Mouse (Mus musculus): ENCODE results near the gene Dpf2. TPM values are rescaled to one million over a fixed set of nuclear protein-coding genes. Genes with fewer than 3 reads are reported as not detected.

The Dpf2 gene
- total RNA-seq (2017) = 50.3 to 76.6 TPM (median 76.0 TPM) in 3 replicates

- ATAC-seq (replicated peaks; ENCODE audit: insufficient number of reproducible peaks, low FRiP score, low TSS enrichment, poor library complexity, severe bottlenecking) = no peak
These were observed at the start of gene Dpf2 for GRCm38 (mm10) chr19:5913007-5913719. TSS of gene Dpf2 (minus strand) at chr19:5913010.

- ATAC-seq (replicated peaks; ENCODE audit: insufficient number of reproducible peaks, low FRiP score, low TSS enrichment, poor library complexity, severe bottlenecking) = no peak
These were observed 44.6 kb upstream of the Dpf2 start for GRCm38 (mm10) chr19:5957371-5957770.

- ATAC-seq (replicated peaks; ENCODE audit: insufficient number of reproducible peaks, low FRiP score, low TSS enrichment, poor library complexity, severe bottlenecking) = peak; percentile 65
These were observed 43.9 kb upstream of the Dpf2 start for GRCm38 (mm10) chr19:5956685-5957084.

GRCm38 (mm10) chr19:5955704-5956670, 43.2 kb upstream of the Dpf2 start:
- no peak for ATAC-seq (replicated peaks; ENCODE audit: insufficient number of reproducible peaks, low FRiP score, low TSS enrichment, poor library complexity, severe bottlenecking)

GRCm38 (mm10) chr19:5954936-5955335, 42.1 kb upstream of the Dpf2 start:
- ATAC-seq (replicated peaks; ENCODE audit: insufficient number of reproducible peaks, low FRiP score, low TSS enrichment, poor library complexity, severe bottlenecking) = no peak

DNA sequence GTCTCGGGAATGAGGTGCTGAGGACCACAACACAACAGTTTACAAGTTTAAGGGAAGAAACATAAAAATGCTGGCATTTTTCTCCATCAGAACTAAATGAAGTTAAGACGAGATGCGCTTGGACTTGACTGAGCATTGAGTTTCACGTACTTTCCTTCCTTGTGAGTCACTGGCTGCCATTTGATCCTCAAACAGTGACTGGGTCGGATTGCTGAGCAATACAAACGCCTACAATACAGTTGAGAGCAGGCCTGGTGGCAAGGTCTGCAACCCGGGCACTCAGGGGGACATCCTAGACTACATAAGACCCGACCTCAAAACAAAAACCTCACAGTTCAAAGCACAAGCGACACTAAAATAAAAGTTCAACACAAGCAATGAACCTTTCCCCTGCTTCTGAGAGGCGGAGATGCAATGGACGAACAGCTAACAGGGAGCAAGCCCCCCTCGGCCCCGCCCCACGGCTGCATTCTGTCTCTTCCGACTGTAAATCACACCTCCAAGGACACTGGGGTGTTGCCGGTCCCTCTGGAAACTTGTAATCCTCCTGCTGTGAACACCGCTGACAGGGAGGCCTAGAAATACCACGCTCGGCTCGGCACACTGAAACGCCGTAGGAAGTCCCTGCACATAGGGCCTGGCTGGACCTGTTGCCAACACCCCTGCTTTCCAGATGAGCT, 41.4 kb upstream of the Dpf2 start:
- ATAC-seq (replicated peaks; ENCODE audit: insufficient number of reproducible peaks, low FRiP score, low TSS enrichment, poor library complexity, severe bottlenecking) = no peak

- ATAC-seq (replicated peaks; ENCODE audit: insufficient number of reproducible peaks, low FRiP score, low TSS enrichment, poor library complexity, severe bottlenecking) = peak; percentile 36; the same call in 1 of the 2 replicates
These were observed 40.5 kb upstream of the Dpf2 start for GRCm38 (mm10) chr19:5953201-5953770.

DNA sequence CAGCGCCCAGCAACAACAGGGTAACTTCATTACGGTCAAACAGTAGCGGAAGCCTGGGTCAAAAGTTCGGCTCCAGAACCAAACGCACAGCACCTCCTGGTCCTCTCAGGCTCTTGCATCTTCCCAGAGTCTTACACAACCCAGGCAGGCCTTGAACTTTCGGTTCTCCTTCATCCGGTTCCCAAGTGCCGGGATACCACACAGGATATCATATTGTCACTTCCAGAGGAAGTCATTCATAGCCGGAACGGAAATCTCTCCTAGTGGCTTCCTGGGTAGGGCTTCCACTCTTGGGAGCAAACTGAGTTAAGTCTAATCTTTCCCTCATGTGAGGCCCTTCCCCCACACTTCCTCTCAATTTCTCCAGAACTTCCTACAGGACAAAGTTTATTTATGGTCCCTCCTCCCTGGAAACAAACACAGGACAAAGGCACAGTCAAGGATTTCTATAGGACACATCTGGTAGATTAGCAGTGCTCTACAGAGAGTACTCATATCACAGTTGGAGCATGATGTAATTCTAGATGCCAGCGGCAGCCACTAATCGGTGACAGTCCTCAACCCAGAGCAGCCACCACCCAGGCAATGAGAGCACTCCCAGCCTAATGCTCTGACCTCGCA, 39.4 kb upstream of the Dpf2 start:
- peak; percentile 61 for ATAC-seq (replicated peaks; ENCODE audit: insufficient number of reproducible peaks, low FRiP score, low TSS enrichment, poor library complexity, severe bottlenecking)

- ATAC-seq (replicated peaks; ENCODE audit: insufficient number of reproducible peaks, low FRiP score, low TSS enrichment, poor library complexity, severe bottlenecking) = no peak
These were observed 38.8 kb upstream of the Dpf2 start for GRCm38 (mm10) chr19:5951631-5952030.

GRCm38 (mm10) chr19:5950218-5950617, 37.4 kb upstream of the Dpf2 start:
- ATAC-seq (replicated peaks; ENCODE audit: insufficient number of reproducible peaks, low FRiP score, low TSS enrichment, poor library complexity, severe bottlenecking) = no peak

- peak; percentile 49 for ATAC-seq (replicated peaks; ENCODE audit: insufficient number of reproducible peaks, low FRiP score, low TSS enrichment, poor library complexity, severe bottlenecking)
These were observed 33.1 kb upstream of the Dpf2 start for GRCm38 (mm10) chr19:5945891-5946290.

GRCm38 (mm10) chr19:5945027-5945426, 32.2 kb upstream of the Dpf2 start:
- peak; percentile 86 for ATAC-seq (replicated peaks; ENCODE audit: insufficient number of reproducible peaks, low FRiP score, low TSS enrichment, poor library complexity, severe bottlenecking)

- ATAC-seq (replicated peaks; ENCODE audit: insufficient number of reproducible peaks, low FRiP score, low TSS enrichment, poor library complexity, severe bottlenecking) = peak; percentile 58
These were observed 31.3 kb upstream of the Dpf2 start for GRCm38 (mm10) chr19:5944145-5944544.

GRCm38 (mm10) chr19:5943404-5943803, 30.6 kb upstream of the Dpf2 start:
- ATAC-seq (replicated peaks; ENCODE audit: insufficient number of reproducible peaks, low FRiP score, low TSS enrichment, poor library complexity, severe bottlenecking) = no peak

DNA sequence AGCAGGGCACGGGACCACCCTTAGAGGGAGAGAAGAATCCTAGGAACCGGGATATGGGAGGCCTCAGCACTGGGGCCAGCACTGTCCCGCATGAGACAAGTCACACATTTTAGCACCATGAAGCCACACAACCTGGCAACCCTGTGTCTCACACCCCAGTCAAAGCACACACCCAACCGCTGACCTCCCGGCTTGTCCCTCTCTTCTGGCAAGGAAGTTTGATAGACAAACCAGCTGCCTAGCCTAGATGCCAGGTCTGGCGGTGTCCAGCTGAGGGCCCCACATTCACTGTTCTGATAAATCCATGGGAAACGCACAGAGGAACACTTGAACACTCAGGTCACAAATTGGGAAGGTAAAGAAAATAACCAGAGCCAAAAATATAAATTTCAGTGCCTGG, 29.8 kb upstream of the Dpf2 start:
- ATAC-seq (replicated peaks; ENCODE audit: insufficient number of reproducible peaks, low FRiP score, low TSS enrichment, poor library complexity, severe bottlenecking) = no peak

GRCm38 (mm10) chr19:5940656-5941055, 27.8 kb upstream of the Dpf2 start:
- ATAC-seq (replicated peaks; ENCODE audit: insufficient number of reproducible peaks, low FRiP score, low TSS enrichment, poor library complexity, severe bottlenecking) = no peak

GRCm38 (mm10) chr19:5940173-5940572, 27.4 kb upstream of the Dpf2 start:
- ATAC-seq (replicated peaks; ENCODE audit: insufficient number of reproducible peaks, low FRiP score, low TSS enrichment, poor library complexity, severe bottlenecking) = no peak

DNA sequence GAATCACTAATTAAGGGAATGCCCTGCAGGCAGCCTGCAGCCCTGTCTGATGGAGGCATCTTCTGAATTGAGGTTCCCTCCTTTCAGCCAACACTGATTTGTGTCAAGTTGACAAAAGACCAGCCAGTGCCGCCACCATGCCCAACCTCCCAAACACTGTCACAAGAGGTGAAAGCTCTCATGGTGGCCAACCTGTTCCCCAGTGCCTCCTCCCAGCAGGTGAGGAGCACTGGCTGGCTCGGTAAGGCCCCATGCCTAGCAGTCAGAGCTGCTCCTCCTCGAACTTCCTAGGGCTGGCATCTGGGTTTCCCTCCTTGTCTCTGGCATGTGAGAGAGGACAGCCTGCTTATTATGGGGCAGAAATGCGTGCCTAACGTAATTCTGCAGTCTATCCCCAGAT, 26.9 kb upstream of the Dpf2 start:
- ATAC-seq (replicated peaks; ENCODE audit: insufficient number of reproducible peaks, low FRiP score, low TSS enrichment, poor library complexity, severe bottlenecking) = no peak
